Mouse (Mus musculus): Measurements from ENCODE around the gene Vps26c. TPM values are rescaled to one million over a fixed set of nuclear protein-coding genes. Genes with fewer than 3 reads are reported as not detected.

Vps26c gene
- total RNA-seq, 2 experiments from 2014 or later, result 35.1 to 35.6 TPM

Other genes starting within 250 kb of the Vps26c start
- 10 to 100 TPM; 12.8 to 13.7 TPM for gene Hlcs, start 213.3 kb downstream of the Vps26c start, total RNA-seq (2021)
- not detected for gene Ripply3, start 198.4 kb downstream of the Vps26c start, total RNA-seq (2021)
- gene Ttc3, start 156.2 kb downstream of the Vps26c start, total RNA-seq (2021), result 100 to 1,000 TPM; 704 to 759 TPM
- 10 to 100 TPM; 48.1 to 50.9 TPM for gene Pigp, start 155.0 kb downstream of the Vps26c start, total RNA-seq (2021)
- gene Dyrk1a, start 43.2 kb upstream of the Vps26c start, total RNA-seq (2021), result 10 to 100 TPM; 83.0 to 84.1 TPM

All from layer of hippocampus, postnatal 14 days (tissue).